Mouse (Mus musculus): ENCODE results near the gene Fasl. TPM values are rescaled to one million over a fixed set of nuclear protein-coding genes. Genes with fewer than 3 reads are reported as not detected.

The Fasl gene
- total RNA-seq, 2 experiments from 2014 or later: not detected

DNA sequence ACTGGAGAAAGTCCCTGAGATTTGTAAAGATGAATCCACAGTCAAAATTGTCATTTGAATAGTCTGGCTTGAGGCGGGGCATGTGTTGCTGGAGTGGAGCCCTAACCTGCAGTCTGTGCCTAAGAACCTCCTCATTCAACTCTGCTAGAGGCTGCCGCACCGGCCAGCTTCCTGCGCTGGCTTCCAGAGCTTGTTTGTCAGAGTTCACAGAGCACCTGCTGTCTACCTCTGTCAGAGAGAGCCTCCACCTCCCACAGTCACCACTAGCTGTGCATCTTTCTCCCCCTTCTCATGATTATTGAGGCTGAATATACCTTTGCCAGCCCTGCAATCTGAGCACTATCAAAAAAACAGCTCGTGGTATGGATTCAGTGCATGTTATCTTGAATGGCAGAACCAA is 22.4 kb downstream of the Fasl start:
- no peak for DNase-seq (ENCODE audit: low spot score)
- intact Hi-C loops (cut with DNase I): no loop called here

DNA sequence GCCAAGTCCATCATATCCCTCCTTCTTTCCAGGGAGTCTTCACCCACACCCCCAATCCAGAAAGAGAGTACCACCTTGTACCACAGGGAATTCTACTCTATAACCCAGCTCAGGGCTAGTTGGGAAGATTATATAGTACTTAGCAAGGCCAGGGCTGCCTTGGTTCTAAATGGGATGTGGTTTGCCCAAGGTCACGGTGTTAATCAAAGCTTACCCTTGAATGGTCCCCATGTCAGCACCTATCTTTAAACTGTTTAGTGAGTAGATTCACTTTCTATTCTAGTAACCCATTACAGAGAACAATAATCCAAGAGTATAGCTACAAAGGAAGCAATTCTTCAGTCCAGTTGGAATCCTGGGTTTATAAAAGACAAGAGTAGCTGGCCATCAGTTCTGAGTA is 23.3 kb downstream of the Fasl start:
- intact Hi-C loops (cut with DNase I): no loop called here
- no peak for DNase-seq (ENCODE audit: low spot score)

DNA sequence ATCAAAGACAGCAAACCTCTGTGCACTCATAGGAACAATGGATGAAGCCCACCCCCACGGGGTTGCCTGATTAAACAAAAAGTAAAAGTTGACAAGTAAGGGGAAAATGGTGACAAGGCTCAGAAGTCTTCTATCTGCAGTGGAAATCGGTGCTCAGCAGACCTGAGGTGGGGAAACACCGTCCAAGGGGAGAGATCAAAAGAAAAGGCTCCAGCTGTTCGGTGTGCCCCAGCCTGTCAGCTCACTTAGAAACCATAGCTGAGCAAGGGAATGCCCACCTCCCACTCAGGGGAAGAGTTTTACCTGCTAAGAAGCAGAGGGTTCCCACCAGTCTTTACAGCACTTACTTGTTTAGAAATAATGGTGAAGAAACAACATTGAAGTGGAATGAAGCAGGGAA is 26.7 kb downstream of the Fasl start:
- DNase-seq (ENCODE audit: low spot score): no peak
- intact Hi-C loops (cut with DNase I): no loop called here

- intact Hi-C loops (cut with DNase I): no loop called here
- no peak for DNase-seq (ENCODE audit: low spot score)
Observed at GRCm38 (mm10) chr1:161756547-161756946, 31.7 kb downstream of the Fasl start.

- DNase-seq (ENCODE audit: low spot score): no peak
- intact Hi-C loops (cut with DNase I): no loop called here
Observed at GRCm38 (mm10) chr1:161751311-161751710, 37.0 kb downstream of the Fasl start.

DNA sequence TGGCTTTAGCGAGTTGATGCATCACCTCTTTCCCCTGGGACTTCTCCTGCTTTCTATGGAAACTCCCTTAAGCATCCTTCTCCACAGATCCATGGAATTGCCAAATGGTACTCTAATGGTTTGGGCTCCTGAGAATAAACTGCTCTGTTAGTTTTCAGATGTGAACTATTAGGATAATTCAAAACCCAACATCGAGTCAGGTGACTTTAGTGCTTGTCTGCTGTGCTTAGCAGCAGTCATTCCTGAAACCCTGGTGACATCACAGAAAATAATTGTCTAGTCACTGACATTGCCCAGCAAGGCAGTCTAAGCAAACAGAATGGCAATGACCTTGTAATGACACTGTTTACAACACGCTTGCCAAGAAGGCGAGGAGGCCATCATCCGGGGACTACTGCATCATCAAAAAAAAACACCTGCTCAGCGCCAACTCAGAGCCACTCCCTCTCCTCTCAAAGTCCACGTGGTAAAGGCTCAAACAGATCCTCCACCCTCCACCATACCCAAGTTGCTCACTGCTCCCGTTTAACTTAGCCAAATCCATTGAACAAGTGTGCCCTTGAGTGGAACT is 37.7 kb downstream of the Fasl start:
- no peak for DNase-seq (ENCODE audit: low spot score)
- intact Hi-C loops (cut with DNase I): no loop called here

DNA sequence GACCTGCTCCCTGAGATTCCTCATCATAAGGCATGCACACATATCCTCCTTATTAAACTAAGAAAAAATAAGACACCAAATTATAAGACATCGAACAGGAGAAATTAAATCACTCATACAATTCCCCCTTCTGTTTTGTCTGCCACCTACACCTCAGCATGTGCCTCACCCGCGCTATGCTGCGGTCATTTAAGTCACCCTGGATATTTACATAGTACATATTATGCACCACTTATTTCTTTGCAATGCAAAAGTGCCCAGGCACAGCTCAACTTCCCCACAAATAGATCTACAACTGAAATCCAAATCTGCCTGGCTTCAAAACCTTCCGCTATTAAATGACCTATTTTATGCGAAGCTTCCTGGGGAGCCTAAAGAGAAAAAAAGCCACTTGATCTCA is 39.6 kb downstream of the Fasl start:
- DNase-seq (ENCODE audit: low spot score): no peak
- intact Hi-C loops (cut with DNase I): loop anchor here (5.0 kb wide), 2 partner anchors 214 to 229 kb away; partner anchors contain the start of gene 4930558K02Rik

DNA sequence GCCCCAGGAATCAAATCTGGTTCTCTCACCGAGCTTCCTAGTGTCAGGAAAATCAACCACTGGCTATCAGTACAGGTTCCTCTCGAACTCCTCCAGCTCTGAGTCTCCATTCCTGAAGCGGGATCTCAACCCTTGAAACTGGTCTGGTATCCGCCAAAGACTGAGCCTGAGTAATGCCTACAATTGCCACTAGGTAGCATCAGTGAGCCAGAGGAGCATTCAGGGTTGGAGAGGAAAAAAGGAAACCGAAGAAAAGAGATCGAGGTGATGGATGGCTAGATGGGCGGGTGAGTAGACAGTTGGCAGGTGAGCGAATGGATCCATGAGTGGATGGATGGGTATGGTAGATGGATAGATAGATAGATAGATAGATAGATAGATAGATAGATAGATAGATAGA is 40.2 kb downstream of the Fasl start:
- intact Hi-C loops (cut with DNase I): loop anchor here (5.0 kb wide), 2 partner anchors 214 to 229 kb away; partner anchors contain the start of gene 4930558K02Rik
- no peak for DNase-seq (ENCODE audit: low spot score)

DNA sequence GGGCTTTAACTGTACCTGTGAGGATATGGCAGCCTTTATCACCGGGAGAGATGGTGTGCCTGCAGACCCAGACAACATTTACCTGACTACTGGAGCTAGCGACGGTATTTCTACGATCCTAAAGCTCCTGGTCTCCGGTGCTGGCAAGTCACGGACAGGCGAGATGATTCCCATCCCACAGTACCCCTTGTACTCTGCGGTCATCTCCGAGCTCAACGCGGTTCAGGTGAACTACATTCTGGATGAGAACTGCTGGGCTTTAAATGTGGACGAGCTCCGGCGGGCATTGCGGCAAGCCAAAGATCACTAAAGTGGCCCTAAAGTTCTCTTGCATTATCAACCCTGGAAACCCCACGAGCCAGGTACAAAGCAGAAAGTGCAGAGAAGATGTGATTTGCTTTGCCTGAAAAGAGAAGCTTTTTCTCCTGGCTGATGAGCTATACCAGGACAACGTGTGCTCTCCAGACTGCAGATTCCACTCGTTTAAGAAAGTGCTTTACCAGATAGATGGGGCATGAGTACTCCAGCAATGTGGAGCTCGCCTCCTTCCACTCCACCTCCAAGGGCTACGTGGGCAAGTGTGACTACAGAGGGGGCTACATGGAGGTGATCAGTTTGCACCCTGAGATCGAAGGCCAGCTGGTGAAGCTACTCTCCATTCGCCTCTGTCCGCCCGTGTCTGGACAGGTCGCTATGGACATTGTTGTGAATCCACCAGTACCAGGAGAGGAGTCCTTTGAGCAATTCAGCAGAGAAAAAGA is 41.6 kb downstream of the Fasl start:
- DNase-seq (ENCODE audit: low spot score): no peak
- intact Hi-C loops (cut with DNase I): loop anchor here (5.0 kb wide), 2 partner anchors 216 to 231 kb away; partner anchors contain the start of gene 4930558K02Rik

DNA sequence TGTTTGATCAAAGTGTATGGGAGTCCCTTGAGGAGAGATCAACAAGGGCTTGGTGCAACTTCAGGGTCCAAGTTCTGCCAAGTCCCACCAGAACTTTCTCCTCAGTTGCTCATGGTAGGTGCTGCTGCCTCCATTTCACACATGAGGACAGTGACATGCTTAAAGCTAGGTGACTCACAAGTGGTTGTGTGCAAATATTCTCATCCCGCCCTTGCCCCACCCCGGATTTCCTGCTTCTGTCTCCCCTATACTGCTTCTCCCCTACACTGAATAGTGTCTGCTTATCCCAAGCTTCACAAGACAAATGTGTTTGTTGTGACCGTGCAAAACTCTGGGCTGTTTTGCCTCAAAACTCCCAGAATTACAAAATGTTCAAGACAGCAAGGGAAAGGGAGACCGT is 43.4 kb downstream of the Fasl start:
- intact Hi-C loops (cut with DNase I): loop anchor here (5.0 kb wide), 2 partner anchors 217 to 232 kb away; partner anchors contain the start of gene 4930558K02Rik
- DNase-seq (ENCODE audit: low spot score): no peak

GRCm38 (mm10) chr1:161744209-161744608 is 44.1 kb downstream of the Fasl start:
- intact Hi-C loops (cut with DNase I): no loop called here
- DNase-seq (ENCODE audit: low spot score): no peak

DNA sequence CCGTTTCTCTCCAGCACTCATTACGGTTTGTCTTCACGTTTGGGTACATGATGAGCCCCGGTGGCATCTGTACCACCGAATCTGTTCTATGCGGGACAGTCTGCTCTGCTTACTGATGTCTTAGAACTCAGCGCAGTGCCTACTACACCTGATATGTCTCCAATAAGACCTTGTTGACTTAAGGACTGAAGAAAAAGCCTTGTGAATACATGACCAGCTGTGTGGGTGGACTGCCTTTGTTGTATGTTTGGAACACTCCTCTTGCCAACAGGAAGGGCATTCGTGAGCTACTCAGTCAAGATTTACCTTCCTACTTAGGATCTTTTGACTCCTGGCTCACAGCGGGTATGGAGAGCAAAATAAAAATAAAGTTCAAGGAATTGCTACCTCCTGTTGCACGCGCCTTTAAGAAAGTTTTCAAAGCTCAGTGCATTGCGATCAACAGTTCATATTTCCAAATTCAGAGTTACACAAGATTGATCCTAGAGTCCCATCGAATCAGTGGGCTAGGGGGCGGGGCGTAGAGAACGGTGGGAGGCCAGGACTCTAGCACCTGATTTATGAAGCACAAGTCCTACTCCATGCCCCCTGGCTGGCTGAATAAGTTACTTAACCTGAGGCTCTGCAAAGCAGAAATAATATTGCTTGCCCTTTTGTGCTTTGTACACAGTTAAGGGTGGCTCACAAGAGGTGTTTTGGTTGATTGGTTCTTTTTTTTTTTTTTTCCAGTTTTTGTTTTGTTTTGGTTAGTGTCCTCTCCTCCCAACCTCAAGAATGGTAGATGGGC is 45.6 kb downstream of the Fasl start:
- no peak for DNase-seq (ENCODE audit: low spot score)
- intact Hi-C loops (cut with DNase I): no loop called here

DNA sequence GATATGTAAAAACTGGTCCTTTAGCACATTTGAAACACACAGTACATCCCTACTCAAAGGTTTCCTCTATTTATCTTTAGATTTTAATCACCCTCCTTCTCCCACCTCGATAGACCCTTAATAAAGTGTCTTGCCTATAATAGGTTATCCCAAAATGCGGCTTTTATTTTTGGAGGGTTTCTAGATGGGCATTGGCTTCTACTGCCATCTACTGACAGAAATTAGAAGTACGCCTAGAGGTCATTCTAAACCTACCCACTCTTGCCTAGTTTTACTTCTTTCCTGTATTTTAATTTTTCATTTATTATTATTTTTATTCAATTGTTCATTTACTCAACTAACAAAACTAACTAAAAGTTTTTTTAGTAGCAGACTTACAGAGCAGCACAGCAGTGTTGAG is 51.4 kb downstream of the Fasl start:
- intact Hi-C loops (cut with DNase I): loop anchor here (1.0 to 5.0 kb wide), 2 partner anchors 50 to 337 kb away; no protein-coding TSS in a partner anchor
- no peak for DNase-seq (ENCODE audit: low spot score)

- DNase-seq (ENCODE audit: low spot score): no peak
- intact Hi-C loops (cut with DNase I): loop anchor here (5.0 kb wide), 1 partner anchor 49 kb away; no protein-coding TSS in a partner anchor
Observed at GRCm38 (mm10) chr1:161736255-161736654, 52.0 kb downstream of the Fasl start.

DNA sequence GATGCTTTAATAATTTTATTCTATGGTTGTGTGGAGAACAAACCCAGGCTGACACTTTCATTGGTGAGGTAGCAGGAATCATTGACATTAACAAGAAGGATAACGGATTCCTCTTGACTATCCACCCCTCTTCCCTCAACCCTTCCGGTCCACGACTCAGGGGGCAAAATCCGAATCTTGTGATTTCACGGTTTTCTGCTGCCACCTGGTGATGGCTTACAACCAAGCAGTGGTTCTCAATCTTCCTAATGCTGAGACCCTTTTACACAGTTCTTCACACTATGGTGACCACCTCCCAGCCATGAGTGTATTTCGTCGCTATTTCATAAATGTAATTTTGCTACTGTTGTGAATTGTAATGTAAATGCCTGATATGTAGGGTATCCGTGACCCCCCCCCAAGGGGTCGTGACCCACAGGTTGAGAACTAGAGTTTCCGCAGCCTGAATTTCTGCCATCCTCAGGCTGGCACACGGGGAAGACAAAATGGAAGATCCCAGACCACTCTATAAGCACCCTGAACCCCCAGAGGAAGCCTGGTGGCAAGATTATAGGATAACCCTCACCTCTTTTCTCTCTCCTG is 52.7 kb downstream of the Fasl start:
- DNase-seq (ENCODE audit: low spot score): no peak
- intact Hi-C loops (cut with DNase I): loop anchor here (5.0 kb wide), 1 partner anchor 48 kb away; no protein-coding TSS in a partner anchor

- no peak for DNase-seq (ENCODE audit: low spot score)
- intact Hi-C loops (cut with DNase I): loop anchor here (5.0 kb wide), 1 partner anchor 47 kb away; no protein-coding TSS in a partner anchor
Observed at GRCm38 (mm10) chr1:161734741-161735211, 53.5 kb downstream of the Fasl start.

- DNase-seq (ENCODE audit: low spot score): no peak
- intact Hi-C loops (cut with DNase I): no loop called here
Observed at GRCm38 (mm10) chr1:161734314-161734713, 54.0 kb downstream of the Fasl start.
